Mouse (Mus musculus) kidney, embryonic 14.5 days (tissue): ENCODE measurements around the gene Ears2. TPM values are rescaled to one million over a fixed set of nuclear protein-coding genes. Genes with fewer than 3 reads are reported as not detected.

Experiments used
- polyA plus RNA-seq: library from polyadenylated mRNA; unstranded; fragments of >200 nt; fragmentation: Nextera tagmentation; extraction: Ambion mirVana; gene quantifications from 2 replicates; pipeline ENCODE4 v1.2.1, GENCODE M21; 2014

Gene Ears2
- polyA plus RNA-seq, 1 experiment from 2014 or later: 19.6 TPM

Other genes with a start within 250 kb of the Ears2 start
- 20.5 and 24.9 TPM in 2 replicates for gene Scnn1b, start 202.2 kb downstream of the Ears2 start, polyA plus RNA-seq
- 15.6 and 28.3 TPM in 2 replicates for gene Cog7, start 85.6 kb downstream of the Ears2 start, polyA plus RNA-seq
- 55.9 and 56.1 TPM in 2 replicates for gene Gga2, start 46.0 kb downstream of the Ears2 start, polyA plus RNA-seq
- gene Ubfd1, start 88 bp downstream of the Ears2 start, polyA plus RNA-seq: 60.0 and 101 TPM in 2 replicates
- 713 and 832 TPM in 2 replicates for gene Ndufab1, start 34.6 kb upstream of the Ears2 start, polyA plus RNA-seq
- 16.8 and 23.0 TPM in 2 replicates for gene Palb2, start 65.7 kb upstream of the Ears2 start, polyA plus RNA-seq
- gene Dctn5, start 65.8 kb upstream of the Ears2 start, polyA plus RNA-seq: 107 and 113 TPM in 2 replicates
- gene Plk1, start 92.2 kb upstream of the Ears2 start, polyA plus RNA-seq: 114 and 133 TPM in 2 replicates
- not detected in 2 replicates for gene Ern2, start 118.9 kb upstream of the Ears2 start, polyA plus RNA-seq
- gene Chp2, start 152.2 kb upstream of the Ears2 start, polyA plus RNA-seq: 0.17 and 0.38 TPM in 2 replicates
- 3.5 and 4.1 TPM in 2 replicates for gene Prkcb, start 221.5 kb upstream of the Ears2 start, polyA plus RNA-seq